Mouse (Mus musculus): ENCODE data around the gene Pex5l. TPM values are rescaled to one million over a fixed set of nuclear protein-coding genes. Genes with fewer than 3 reads are reported as not detected.

The Pex5l gene
- total RNA-seq, 2 experiments from 2014 or later = 0.31 to 0.54 TPM

DNA sequence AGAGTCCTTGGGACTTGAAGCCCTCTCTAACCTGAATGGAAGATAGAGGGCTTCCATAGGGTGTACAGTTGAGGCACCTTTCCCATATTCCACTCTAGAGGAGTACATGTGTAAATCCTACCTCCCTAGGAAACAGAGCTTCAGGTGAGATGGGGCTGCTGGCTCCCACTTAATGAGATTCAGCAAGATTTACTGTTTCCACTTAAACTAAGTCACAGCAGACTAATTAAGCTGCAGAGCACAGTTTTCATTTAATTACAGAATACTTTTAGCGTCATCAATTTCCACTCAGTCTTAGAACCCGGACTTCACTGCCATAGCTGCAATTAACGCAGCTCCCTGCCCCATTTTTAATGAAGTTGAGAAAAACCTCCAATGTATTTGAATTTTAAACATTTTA is 181.6 kb downstream of the Pex5l start:
- intact Hi-C loops (cut with DNase I) = no loop called here
- DNase-seq = no peak

DNA sequence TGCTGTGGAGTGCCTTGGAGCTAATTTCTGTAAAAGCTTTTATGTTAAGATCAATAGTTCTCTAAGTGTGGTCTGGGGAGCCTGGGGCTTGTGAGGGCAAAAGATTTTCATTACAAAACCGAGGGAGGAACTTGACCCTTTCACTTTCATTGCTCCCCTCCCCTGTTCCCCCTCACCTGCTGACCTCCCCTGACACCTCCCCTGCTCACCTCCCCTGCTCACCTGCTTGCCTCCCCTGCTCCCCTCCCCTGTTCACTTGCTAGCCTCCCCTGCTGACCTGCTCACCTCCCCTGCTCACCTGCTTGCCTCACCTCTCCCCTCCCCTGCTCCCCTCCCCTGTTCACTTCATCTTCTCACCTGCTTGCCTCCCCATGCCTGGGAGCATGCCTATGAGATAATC is 191.7 kb downstream of the Pex5l start:
- DNase-seq = no peak
- intact Hi-C loops (cut with DNase I) = no loop called here

DNA sequence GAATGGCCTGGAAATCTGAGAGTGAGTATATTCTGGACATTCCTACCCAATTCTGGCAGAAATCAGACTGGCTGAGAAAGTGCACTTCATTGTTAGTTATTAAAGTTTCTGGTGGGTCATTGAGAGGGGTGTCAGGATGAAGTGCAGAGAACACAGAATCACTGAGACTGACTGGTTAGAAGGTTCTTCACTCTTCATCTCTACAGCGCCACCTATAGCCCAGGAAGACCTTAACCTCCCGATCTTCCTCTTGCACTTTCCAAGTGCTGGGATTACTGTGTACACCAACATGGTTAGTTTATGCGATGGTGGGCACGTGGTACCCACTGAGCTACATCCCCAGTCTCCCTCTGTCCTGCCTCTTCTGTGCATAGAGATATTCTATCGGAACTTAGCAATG is 195.6 kb downstream of the Pex5l start:
- no peak for DNase-seq
- intact Hi-C loops (cut with DNase I) = no loop called here

DNA sequence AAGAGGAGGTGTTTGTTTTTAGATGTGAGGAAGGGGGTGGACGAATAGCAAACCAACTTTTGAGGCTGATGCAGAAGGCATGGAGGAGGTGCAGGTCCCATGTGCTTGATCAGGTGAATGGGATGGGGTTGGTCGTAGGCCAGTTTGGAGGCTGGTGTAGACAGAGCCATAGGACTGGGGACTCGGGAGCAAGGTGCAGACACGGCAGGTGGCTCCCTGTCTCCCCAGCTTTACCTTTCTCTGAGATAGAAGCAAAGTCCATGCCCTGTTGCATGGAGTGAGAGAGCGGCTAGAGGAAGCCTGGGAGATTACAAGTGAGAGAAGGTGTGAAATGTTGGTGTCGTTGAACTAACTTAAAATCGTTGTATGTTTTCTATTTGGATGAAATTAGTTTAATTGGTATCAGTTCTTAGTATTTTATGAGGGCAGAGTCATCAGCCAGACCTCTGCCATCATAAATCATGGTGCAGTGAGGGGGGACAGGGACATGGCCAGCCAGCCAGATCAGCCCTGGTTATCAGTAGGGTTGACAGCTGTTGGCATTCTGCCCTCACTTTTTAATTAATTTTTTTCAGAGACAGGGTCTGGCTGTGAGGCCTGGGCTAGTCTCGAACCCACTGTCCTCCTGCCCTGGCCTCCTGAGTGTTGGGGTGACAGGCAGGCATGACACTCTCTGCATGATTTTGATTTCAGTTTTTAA is 203.1 kb downstream of the Pex5l start:
- intact Hi-C loops (cut with DNase I) = no loop called here
- DNase-seq = no peak

DNA sequence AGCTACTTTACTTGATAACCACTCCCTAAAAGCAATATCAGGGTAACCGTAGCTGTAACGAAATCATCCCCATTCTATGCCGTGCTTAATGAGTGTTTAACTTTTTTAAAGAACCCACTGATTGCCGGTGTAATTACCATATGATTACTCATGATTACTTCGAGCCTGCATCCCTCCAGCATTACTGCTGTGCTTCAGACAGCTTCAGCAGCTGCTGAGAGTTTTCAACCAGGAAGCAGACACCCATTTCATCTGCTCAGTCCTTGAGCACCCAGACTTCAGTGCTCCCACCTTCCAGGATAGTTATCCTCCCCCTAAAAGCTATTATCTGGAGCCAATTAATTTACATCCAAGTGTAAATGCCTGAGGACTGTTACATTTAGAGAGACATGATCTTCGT is 218.9 kb downstream of the Pex5l start:
- no peak for DNase-seq

DNA sequence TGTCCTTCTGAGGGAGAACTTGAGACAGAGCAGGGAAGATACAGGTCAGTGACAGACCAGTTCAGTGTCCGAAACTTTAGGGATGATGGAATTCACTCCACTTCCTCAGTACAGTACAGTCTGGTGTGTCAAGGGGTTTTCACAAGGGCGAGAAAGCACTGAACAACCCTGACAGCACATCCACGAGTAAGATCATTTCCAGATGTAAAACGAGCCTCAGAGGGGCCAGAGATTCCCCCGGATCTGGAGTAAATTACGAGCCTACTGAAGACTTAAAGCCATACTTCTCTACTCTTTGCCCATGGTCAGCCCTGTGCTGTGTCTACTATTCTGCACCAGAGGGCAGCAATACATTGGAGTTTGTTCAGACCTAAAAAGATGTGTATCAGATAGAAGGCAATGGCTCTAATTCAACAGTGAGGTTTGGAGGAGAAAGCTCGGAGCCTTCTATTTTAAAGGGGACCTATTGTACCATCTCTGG is 232.9 kb downstream of the Pex5l start:
- intact Hi-C loops (cut with DNase I) = no loop called here
- no peak for DNase-seq

More for the DNA sequence above, 218.9 kb downstream of the Pex5l start:
- intact Hi-C loops (cut with DNase I) = no loop called here

DNA sequence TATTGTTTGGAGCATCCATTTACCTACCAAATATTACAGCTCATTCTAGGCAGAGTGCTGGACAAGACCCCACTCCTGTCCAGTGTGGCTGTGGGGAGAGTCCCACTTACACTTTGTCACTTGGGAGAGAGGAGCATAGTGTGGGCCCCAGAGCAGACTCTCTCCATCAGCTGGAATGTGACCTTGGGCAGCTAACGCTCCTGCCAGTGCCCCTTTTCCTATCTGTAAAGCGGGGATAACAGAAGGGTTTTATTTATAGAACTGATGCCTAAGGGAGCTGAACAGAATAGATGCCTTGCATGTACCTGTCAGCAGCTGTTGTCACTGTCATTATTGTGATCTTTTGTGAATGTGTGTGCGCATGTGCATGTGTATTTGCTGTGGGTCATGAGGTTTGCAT is 234.6 kb downstream of the Pex5l start:
- intact Hi-C loops (cut with DNase I) = loop anchor here (5.0 kb wide), 1 partner anchor 161 kb away; no protein-coding TSS in a partner anchor
- no peak for DNase-seq

DNA sequence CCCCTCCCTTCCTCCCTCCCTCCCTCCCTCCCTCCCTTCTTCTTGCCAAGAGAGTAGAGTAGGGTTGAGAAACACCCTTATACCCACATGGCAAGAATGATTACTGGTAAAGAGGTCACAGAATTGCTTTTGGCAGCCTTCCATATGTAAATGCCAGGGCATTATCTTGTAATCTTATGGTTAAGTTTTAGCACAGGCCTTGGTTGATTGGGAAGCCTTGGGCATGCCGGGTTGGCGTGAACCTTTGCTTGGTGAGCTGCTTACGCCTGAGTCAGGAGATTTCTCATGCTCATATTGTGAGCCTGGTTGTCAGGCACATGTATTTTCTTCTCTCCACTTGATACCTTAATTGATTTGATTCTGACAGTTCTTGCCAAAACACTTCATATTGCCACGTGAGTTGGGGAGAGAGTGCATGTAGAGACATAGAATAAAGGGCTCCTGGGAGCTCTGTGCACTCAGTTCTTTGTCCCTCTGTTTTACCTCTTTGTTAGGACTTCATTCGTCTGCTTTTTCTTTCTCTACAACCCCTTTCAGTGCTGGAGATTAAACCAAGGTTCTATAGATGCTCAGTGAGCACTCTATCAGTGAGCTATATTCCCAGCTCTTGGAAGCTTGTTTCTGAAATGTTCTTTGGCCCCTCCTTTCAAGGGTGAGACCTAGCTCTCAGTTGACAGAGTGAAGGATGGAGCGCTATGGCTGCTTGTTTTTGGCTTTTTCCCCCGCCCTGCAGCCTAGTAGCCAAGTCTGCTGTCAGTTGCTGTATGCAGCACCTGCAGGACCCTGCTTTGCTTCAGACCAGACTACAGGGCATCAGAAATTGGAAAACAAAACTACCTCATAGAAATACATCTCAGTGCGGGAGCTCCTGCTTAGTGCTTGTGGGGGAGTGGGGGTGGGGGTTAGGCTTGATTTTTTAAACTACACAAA is 236.9 kb downstream of the Pex5l start:
- intact Hi-C loops (cut with DNase I) = loop anchor here (5.0 kb wide), 1 partner anchor 159 kb away; no protein-coding TSS in a partner anchor
- no peak for DNase-seq

DNA sequence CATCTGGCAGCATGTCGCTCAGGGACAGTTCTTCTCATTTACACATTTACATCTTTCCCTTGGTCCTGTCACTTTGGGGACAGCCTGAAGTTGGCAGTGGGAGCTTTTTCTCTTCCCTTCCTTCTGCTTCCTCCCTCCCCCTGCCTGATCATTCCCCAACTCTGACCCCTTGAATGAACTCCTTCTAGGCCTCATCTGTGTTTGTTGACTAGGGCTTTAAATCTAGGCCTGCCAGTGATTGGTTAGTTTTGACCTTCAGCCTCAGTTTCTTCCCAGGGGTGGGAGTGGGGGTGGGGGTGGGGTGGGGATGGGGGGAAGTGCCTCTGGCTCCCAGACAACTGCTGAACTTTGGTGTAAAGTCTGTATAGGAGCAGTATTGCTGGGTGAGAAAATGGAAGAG is 238.4 kb downstream of the Pex5l start:
- intact Hi-C loops (cut with DNase I) = no loop called here
- no peak for DNase-seq

DNA sequence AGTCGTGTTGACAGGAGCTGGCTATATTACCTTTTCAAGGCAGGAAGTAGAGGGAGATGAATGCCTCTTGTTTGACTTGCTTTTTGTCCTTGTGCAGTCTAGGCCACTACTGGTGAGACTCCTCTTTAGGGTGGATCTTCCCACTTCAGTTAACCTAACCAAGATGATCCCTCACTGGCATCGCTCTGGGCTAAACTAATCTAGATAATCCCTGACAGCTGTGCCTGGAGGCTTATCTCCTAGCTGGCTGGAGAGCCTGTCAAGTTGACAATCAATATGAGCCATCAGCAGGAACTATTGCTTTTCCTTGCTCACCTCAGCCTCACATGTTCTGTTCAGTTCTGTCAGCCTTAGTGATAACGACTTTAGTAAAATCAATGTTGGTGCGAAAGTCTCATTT is 239.6 kb downstream of the Pex5l start:
- intact Hi-C loops (cut with DNase I) = no loop called here
- DNase-seq = no peak
